Mouse (Mus musculus): ENCODE measurements around the gene Smco3. TPM values are rescaled to one million over a fixed set of nuclear protein-coding genes. Genes with fewer than 3 reads are reported as not detected.

Gene Smco3
- total and polyA plus RNA-seq, 3 experiments = not detected

GRCm38 (mm10) chr6:136792884-136793758 is 42.1 kb downstream of the Smco3 start:
- H3K27me3 ChIP-seq (ENCODE audit: control insufficient read depth in 1 of 2, insufficient read depth in 2 of 2, low read length in 2 of 2) = no peaks in the 10 kb centered on the region
- no peak overlapping the region for H3K9ac ChIP-seq (ENCODE audit: control insufficient read depth, low read depth, low read length, poor library complexity, severe bottlenecking)
- DNase-seq (ENCODE audit: low read depth, low spot score) = no peak
- H3K4me3 ChIP-seq (ENCODE audit: control insufficient read depth in 1 of 2, insufficient read depth in 1 of 2, low read depth in 2 of 2, low read length in 2 of 2) = no peak overlapping the region
- H3K4me1 ChIP-seq (ENCODE audit: control insufficient read depth in 1 of 2, insufficient read depth in 2 of 2, low read length in 2 of 2) = peaks cover 0 to 5% of the 10 kb centered on the region in 2 experiments; a peak in 2 of 4 replicates
- TF ChIP-seq USF2 (IDR thresholded peaks at IDR 0.05; ENCODE audit: borderline replicate concordance in 1 of 2, insufficient read depth in 1 of 2, low read depth in 1 of 2, low read length in 2 of 2) (no peak), POLR2AphosphoS2 (IDR thresholded peaks at IDR 0.05; ENCODE audit: low read length) (no peak)
- H3K79me2 ChIP-seq (ENCODE audit: control insufficient read depth, insufficient read depth, low read length, poor library complexity) = no peaks in the 10 kb centered on the region
- no peak overlapping the region for H3K27ac ChIP-seq (ENCODE audit: control insufficient read depth, low read depth, low read length)
- no peaks in the 10 kb centered on the region for H3K9me3 ChIP-seq (replicated peaks; ENCODE audit: insufficient read depth, low read length)
- H3K36me3 ChIP-seq (ENCODE audit: control insufficient read depth in 1 of 2, insufficient read depth in 2 of 2, low read length in 2 of 2) = no peaks in the 10 kb centered on the region

GRCm38 (mm10) chr6:136789391-136789971 is 45.8 kb downstream of the Smco3 start:
- no peaks in the 10 kb centered on the region for H3K36me3 ChIP-seq (ENCODE audit: control insufficient read depth in 1 of 2, insufficient read depth in 2 of 2, low read length in 2 of 2)
- DNase-seq (ENCODE audit: low read depth, low spot score) = no peak
- no peak overlapping the region for H3K27ac ChIP-seq (ENCODE audit: control insufficient read depth, low read depth, low read length)
- H3K9ac ChIP-seq (ENCODE audit: control insufficient read depth, low read depth, low read length, poor library complexity, severe bottlenecking) = no peak overlapping the region
- no peaks in the 10 kb centered on the region for H3K79me2 ChIP-seq (ENCODE audit: control insufficient read depth, insufficient read depth, low read length, poor library complexity)
- H3K4me3 ChIP-seq (ENCODE audit: control insufficient read depth in 1 of 2, insufficient read depth in 1 of 2, low read depth in 2 of 2, low read length in 2 of 2) = no peak overlapping the region
- H3K27me3 ChIP-seq (ENCODE audit: control insufficient read depth in 1 of 2, insufficient read depth in 2 of 2, low read length in 2 of 2) = no peaks in the 10 kb centered on the region
- no peaks in the 10 kb centered on the region for H3K4me1 ChIP-seq (ENCODE audit: control insufficient read depth in 1 of 2, insufficient read depth in 2 of 2, low read length in 2 of 2)
- no peaks in the 10 kb centered on the region for H3K9me3 ChIP-seq (replicated peaks; ENCODE audit: insufficient read depth, low read length)
- TF ChIP-seq ZMIZ1 (IDR thresholded peaks at IDR 0.05; ENCODE audit: low read depth, low read length) = no peak
- TF ChIP-seq CHD1 (IDR thresholded peaks at IDR 0.05; ENCODE audit: low read depth, low read length) = no peak
- TF ChIP-seq HCFC1 (IDR thresholded peaks at IDR 0.05; ENCODE audit: low read depth, low read length) = no peak
- no peak for TF ChIP-seq RCOR1 (IDR thresholded peaks at IDR 0.05; ENCODE audit: low read depth, low read length)
- no peak for TF ChIP-seq POLR2AphosphoS5 (IDR thresholded peaks at IDR 0.05; ENCODE audit: borderline replicate concordance, low read depth, low read length)
- TF ChIP-seq NRF1 (IDR thresholded peaks at IDR 0.05; ENCODE audit: insufficient read depth, low read depth, low read length, poor library complexity, severe bottlenecking) = no peak
- no peak for TF ChIP-seq CHD2 (IDR thresholded peaks at IDR 0.05; ENCODE audit: low read length)
- no peak for TF ChIP-seq MAX (IDR thresholded peaks at IDR 0.05; ENCODE audit: low read length)
- TF ChIP-seq KAT2A (conservative IDR thresholded peaks at IDR 0.05; ENCODE audit: low read depth, low read length) = no peak
- TF ChIP-seq ZNF384 (IDR thresholded peaks at IDR 0.05; ENCODE audit: low read depth, low read length) = no peak

GRCm38 (mm10) chr6:136782761-136783160 is 52.5 kb downstream of the Smco3 start:
- no peaks in the 10 kb centered on the region for H3K79me2 ChIP-seq (ENCODE audit: control insufficient read depth, insufficient read depth, low read length, poor library complexity)
- H3K4me1 ChIP-seq (ENCODE audit: control insufficient read depth in 1 of 2, insufficient read depth in 2 of 2, low read length in 2 of 2) = no peaks in the 10 kb centered on the region
- H3K27ac ChIP-seq (ENCODE audit: control insufficient read depth, low read depth, low read length) = no peak overlapping the region
- TF ChIP-seq MXI1 (IDR thresholded peaks at IDR 0.05; ENCODE audit: low read depth, low read length) (no peak), GATA1 (IDR thresholded peaks at IDR 0.05; ENCODE audit: low read depth, low read length) (no peak), CTCF (IDR thresholded peaks at IDR 0.05 in 2 of 3, conservative IDR thresholded peaks at IDR 0.05 in 1 of 3; ENCODE audit: control insufficient read depth in 1 of 3, insufficient read depth in 1 of 3, low read depth in 2 of 3, low read length in 3 of 3, poor library complexity in 1 of 3, severe bottlenecking in 1 of 3) (no peak), ZMIZ1 (IDR thresholded peaks at IDR 0.05; ENCODE audit: low read depth, low read length) (no peak), USF2 (IDR thresholded peaks at IDR 0.05; ENCODE audit: borderline replicate concordance in 1 of 2, insufficient read depth in 1 of 2, low read depth in 1 of 2, low read length in 2 of 2) (no peak), NELFE (IDR thresholded peaks at IDR 0.05; ENCODE audit: low read depth, low read length) (no peak), UBTF (IDR thresholded peaks at IDR 0.05; ENCODE audit: borderline replicate concordance, insufficient read depth, low read depth, low read length) (no peak), CHD2 (IDR thresholded peaks at IDR 0.05; ENCODE audit: low read length) (no peak), MEF2A (IDR thresholded peaks at IDR 0.05; ENCODE audit: extremely low read depth, insufficient replicate concordance, low read depth, low read length, poor library complexity, severe bottlenecking) (no peak), TCF12 (IDR thresholded peaks at IDR 0.05; ENCODE audit: low read depth, low read length) (no peak), JUND (IDR thresholded peaks at IDR 0.05; ENCODE audit: low read depth, low read length) (no peak), POLR2AphosphoS5 (IDR thresholded peaks at IDR 0.05; ENCODE audit: borderline replicate concordance, low read depth, low read length) (no peak)
- H3K27me3 ChIP-seq (ENCODE audit: control insufficient read depth in 1 of 2, insufficient read depth in 2 of 2, low read length in 2 of 2) = no peaks in the 10 kb centered on the region
- H3K9me3 ChIP-seq (replicated peaks; ENCODE audit: insufficient read depth, low read length) = no peaks in the 10 kb centered on the region
- no peaks in the 10 kb centered on the region for H3K36me3 ChIP-seq (ENCODE audit: control insufficient read depth in 1 of 2, insufficient read depth in 2 of 2, low read length in 2 of 2)
- H3K4me3 ChIP-seq (ENCODE audit: control insufficient read depth in 1 of 2, insufficient read depth in 1 of 2, low read depth in 2 of 2, low read length in 2 of 2) = no peak overlapping the region
- DNase-seq (ENCODE audit: low read depth, low spot score) = no peak
- no peak overlapping the region for H3K9ac ChIP-seq (ENCODE audit: control insufficient read depth, low read depth, low read length, poor library complexity, severe bottlenecking)

Data from MEL (cell line).